Mouse (Mus musculus): ENCODE measurements around the gene Susd6. TPM values are rescaled to one million over a fixed set of nuclear protein-coding genes. Genes with fewer than 3 reads are reported as not detected.

The Susd6 gene
- 20.9 and 23.3 TPM in 2 replicates for polyA plus RNA-seq (2014; fragmentation: Nextera tagmentation; extraction: Ambion mirVana)

GRCm38 (mm10) chr12:80789849-80790694, at the start of gene Susd6:
Gene Susd6 (plus strand): TSS chr12:80790510.
- Histone ChIP-seq H3K27me3 (ENCODE audit: control insufficient read depth, insufficient read depth, low read length) (no peaks in the 10 kb centered on the region), H3K9me3 (ENCODE audit: control insufficient read depth, low read length) (no peaks in the 10 kb centered on the region), H3K9ac (ENCODE audit: low read length) (peak within 1 kb of the TSS; percentile 89), H3K4me1 (ENCODE audit: control insufficient read depth, insufficient read depth, low read length) (peaks cover 6% of the 10 kb centered on the region), H3K27ac (ENCODE audit: low read depth, low read length) (peak within 1 kb of the TSS; percentile 97), H3K4me2 (ENCODE audit: low read depth) (peak within 1 kb of the TSS; percentile 71), H3K36me3 (ENCODE audit: control insufficient read depth, insufficient read depth, low read length) (no peaks in the 10 kb centered on the region), H3K4me3 (ENCODE audit: low read depth, low read length) (peak within 1 kb of the TSS; percentile 84)
- ATAC-seq (ENCODE audit: insufficient read depth, low FRiP score, low TSS enrichment) (peak; percentile 97), DNase-seq (ENCODE audit: low spot score) (peak; percentile 99)
- 3% methylated on average over 50 of the region's 56 CpGs for WGBS

- Histone ChIP-seq H3K36me3 (ENCODE audit: control insufficient read depth, insufficient read depth, low read length) (no peaks in the 10 kb centered on the region), H3K4me1 (ENCODE audit: control insufficient read depth, insufficient read depth, low read length) (no peaks in the 10 kb centered on the region), H3K4me3 (ENCODE audit: low read depth, low read length) (no peak overlapping the region), H3K9ac (ENCODE audit: low read length) (no peak overlapping the region), H3K27me3 (ENCODE audit: control insufficient read depth, insufficient read depth, low read length) (no peaks in the 10 kb centered on the region), H3K27ac (ENCODE audit: low read depth, low read length) (no peak overlapping the region), H3K9me3 (ENCODE audit: control insufficient read depth, low read length) (no peaks in the 10 kb centered on the region), H3K4me2 (ENCODE audit: low read depth) (no peak overlapping the region)
- 78% methylated on average over 1 of the region's 1 CpGs for WGBS
- DNase-seq (ENCODE audit: low spot score) = no peak
- ATAC-seq (ENCODE audit: insufficient read depth, low FRiP score, low TSS enrichment) = no peak
These were observed 45.7 kb upstream of the Susd6 start for GRCm38 (mm10) chr12:80744614-80745013.

- Histone ChIP-seq H3K4me1 (ENCODE audit: control insufficient read depth, insufficient read depth, low read length) (no peaks in the 10 kb centered on the region), H3K9ac (ENCODE audit: low read length) (no peak overlapping the region), H3K4me3 (ENCODE audit: low read depth, low read length) (no peak overlapping the region), H3K27ac (ENCODE audit: low read depth, low read length) (no peak overlapping the region), H3K36me3 (ENCODE audit: control insufficient read depth, insufficient read depth, low read length) (no peaks in the 10 kb centered on the region), H3K27me3 (ENCODE audit: control insufficient read depth, insufficient read depth, low read length) (no peaks in the 10 kb centered on the region), H3K4me2 (ENCODE audit: low read depth) (no peak overlapping the region), H3K9me3 (ENCODE audit: control insufficient read depth, low read length) (no peaks in the 10 kb centered on the region)
- ATAC-seq (ENCODE audit: insufficient read depth, low FRiP score, low TSS enrichment) (no peak), DNase-seq (ENCODE audit: low spot score) (no peak)
- 67% methylated on average over 8 of the region's 8 CpGs for WGBS
These were observed 44.1 kb upstream of the Susd6 start for GRCm38 (mm10) chr12:80746031-80746813.

GRCm38 (mm10) chr12:80751556-80751955, 38.8 kb upstream of the Susd6 start:
- no peaks in the 10 kb centered on the region for H3K4me1 ChIP-seq (ENCODE audit: control insufficient read depth, insufficient read depth, low read length)
- no peak overlapping the region for H3K4me2 ChIP-seq (ENCODE audit: low read depth)
- DNase-seq (ENCODE audit: low spot score) (no peak), ATAC-seq (ENCODE audit: insufficient read depth, low FRiP score, low TSS enrichment) (no peak)
- no peak overlapping the region for H3K9ac ChIP-seq (ENCODE audit: low read length)
- no peaks in the 10 kb centered on the region for H3K9me3 ChIP-seq (ENCODE audit: control insufficient read depth, low read length)
- no peak overlapping the region for H3K4me3 ChIP-seq (ENCODE audit: low read depth, low read length)
- H3K27me3 ChIP-seq (ENCODE audit: control insufficient read depth, insufficient read depth, low read length) = peaks cover 3% of the 10 kb centered on the region; the same call in 1 of the 2 replicates
- WGBS = 93% methylated on average over 6 of the region's 6 CpGs
- peaks cover 2% of the 10 kb centered on the region for H3K36me3 ChIP-seq (ENCODE audit: control insufficient read depth, insufficient read depth, low read length)
- no peak overlapping the region for H3K27ac ChIP-seq (ENCODE audit: low read depth, low read length)

GRCm38 (mm10) chr12:80757751-80758558, 32.4 kb upstream of the Susd6 start:
- 4% methylated on average over 104 of the region's 122 CpGs for WGBS
- Histone ChIP-seq H3K9me3 (ENCODE audit: control insufficient read depth, low read length) (no peaks in the 10 kb centered on the region), H3K27me3 (ENCODE audit: control insufficient read depth, insufficient read depth, low read length) (peaks cover 23% of the 10 kb centered on the region), H3K4me1 (ENCODE audit: control insufficient read depth, insufficient read depth, low read length) (peaks cover 16% of the 10 kb centered on the region), H3K36me3 (ENCODE audit: control insufficient read depth, insufficient read depth, low read length) (peaks cover 8% of the 10 kb centered on the region), H3K4me3 (ENCODE audit: low read depth, low read length) (peak overlapping the region; percentile 57), H3K4me2 (ENCODE audit: low read depth) (peak overlapping the region; percentile 77), H3K9ac (ENCODE audit: low read length) (peak overlapping the region; percentile 90), H3K27ac (ENCODE audit: low read depth, low read length) (peak overlapping the region; percentile 54; the same call in 1 of the 2 replicates)
- ATAC-seq (ENCODE audit: insufficient read depth, low FRiP score, low TSS enrichment) = peak; percentile 56
- DNase-seq (ENCODE audit: low spot score) = peak; percentile 80

- Histone ChIP-seq H3K4me1 (ENCODE audit: control insufficient read depth, insufficient read depth, low read length) (peaks cover 16% of the 10 kb centered on the region), H3K9ac (ENCODE audit: low read length) (peak overlapping the region; percentile 90), H3K36me3 (ENCODE audit: control insufficient read depth, insufficient read depth, low read length) (peaks cover 8% of the 10 kb centered on the region), H3K9me3 (ENCODE audit: control insufficient read depth, low read length) (no peaks in the 10 kb centered on the region), H3K4me2 (ENCODE audit: low read depth) (peak overlapping the region; percentile 77), H3K27me3 (ENCODE audit: control insufficient read depth, insufficient read depth, low read length) (peaks cover 23% of the 10 kb centered on the region), H3K27ac (ENCODE audit: low read depth, low read length) (peak overlapping the region; percentile 95), H3K4me3 (ENCODE audit: low read depth, low read length) (peak overlapping the region; percentile 57)
- ATAC-seq (ENCODE audit: insufficient read depth, low FRiP score, low TSS enrichment) = no peak; the same call in 1 of the 2 replicates
- WGBS = 7% methylated on average over 92 of the region's 92 CpGs
- peak; percentile 60 for DNase-seq (ENCODE audit: low spot score)
These were observed 31.5 kb upstream of the Susd6 start for GRCm38 (mm10) chr12:80758559-80759386.

GRCm38 (mm10) chr12:80759387-80759712, 31.0 kb upstream of the Susd6 start:
- Histone ChIP-seq H3K9me3 (ENCODE audit: control insufficient read depth, low read length) (no peaks in the 10 kb centered on the region), H3K4me3 (ENCODE audit: low read depth, low read length) (peak overlapping the region; percentile 57), H3K27ac (ENCODE audit: low read depth, low read length) (peak overlapping the region; percentile 95), H3K4me2 (ENCODE audit: low read depth) (peak overlapping the region; percentile 77), H3K36me3 (ENCODE audit: control insufficient read depth, insufficient read depth, low read length) (peaks cover 8% of the 10 kb centered on the region), H3K4me1 (ENCODE audit: control insufficient read depth, insufficient read depth, low read length) (peaks cover 16% of the 10 kb centered on the region), H3K27me3 (ENCODE audit: control insufficient read depth, insufficient read depth, low read length) (peaks cover 23% of the 10 kb centered on the region), H3K9ac (ENCODE audit: low read length) (peak overlapping the region; percentile 90)
- WGBS = 3% methylated on average over 12 of the region's 13 CpGs
- ATAC-seq (ENCODE audit: insufficient read depth, low FRiP score, low TSS enrichment) (peak; percentile 5; the same call in 1 of the 2 replicates), DNase-seq (ENCODE audit: low spot score) (no peak)

All from neural tube, embryonic 11.5 days (tissue).